Mouse (Mus musculus): ENCODE data around the gene Gipc3. TPM values are rescaled to one million over a fixed set of nuclear protein-coding genes. Genes with fewer than 3 reads are reported as not detected.

Gene Gipc3
- polyA plus RNA-seq, 2 experiments = 0.06 to 0.09 TPM

GRCm38 (mm10) chr10:81315587-81315986 is 27.5 kb downstream of the Gipc3 start:
- DNase-seq (ENCODE audit: low spot score) (no peak), ATAC-seq (ENCODE audit: low FRiP score, low read depth) (no peak)
- Histone ChIP-seq H3K27ac (replicated peaks; ENCODE audit: low read depth, low read length) (no peak overlapping the region), H3K36me3 (ENCODE audit: control insufficient read depth, insufficient read depth, low read length) (peaks cover 78% of the 10 kb centered on the region), H3K27me3 (ENCODE audit: control insufficient read depth, insufficient read depth, low read length) (no peaks in the 10 kb centered on the region), H3K4me1 (ENCODE audit: control insufficient read depth, insufficient read depth, low read length) (peaks cover 18% of the 10 kb centered on the region), H3K4me3 (replicated peaks; ENCODE audit: low read length) (no peak overlapping the region), H3K9ac (ENCODE audit: low read depth, low read length, severe bottlenecking) (no peak overlapping the region), H3K4me2 (replicated peaks; ENCODE audit: low read depth, low read length, severe bottlenecking) (no peak overlapping the region), H3K9me3 (ENCODE audit: control insufficient read depth, low read length) (no peaks in the 10 kb centered on the region)
- 93% methylated on average over 16 of the region's 16 CpGs for WGBS
- no peak for TF ChIP-seq POLR2A (IDR thresholded peaks at IDR 0.05; ENCODE audit: borderline replicate concordance, extremely low read depth, insufficient read depth, insufficient read length)

- no peak overlapping the region for H3K4me3 ChIP-seq (replicated peaks; ENCODE audit: low read length)
- peaks cover 11% of the 10 kb centered on the region for H3K4me1 ChIP-seq (ENCODE audit: control insufficient read depth, insufficient read depth, low read length)
- H3K9ac ChIP-seq (ENCODE audit: low read depth, low read length, severe bottlenecking) = no peak overlapping the region
- H3K9me3 ChIP-seq (ENCODE audit: control insufficient read depth, low read length) = no peaks in the 10 kb centered on the region
- WGBS = 78% methylated on average over 7 of the region's 7 CpGs
- peaks cover 90% of the 10 kb centered on the region for H3K36me3 ChIP-seq (ENCODE audit: control insufficient read depth, insufficient read depth, low read length)
- no peak overlapping the region for H3K4me2 ChIP-seq (replicated peaks; ENCODE audit: low read depth, low read length, severe bottlenecking)
- no peaks in the 10 kb centered on the region for H3K27me3 ChIP-seq (ENCODE audit: control insufficient read depth, insufficient read depth, low read length)
- DNase-seq (ENCODE audit: low spot score) (no peak), ATAC-seq (ENCODE audit: low FRiP score, low read depth) (no peak)
- H3K27ac ChIP-seq (replicated peaks; ENCODE audit: low read depth, low read length) = no peak overlapping the region
- TF ChIP-seq POLR2A (IDR thresholded peaks at IDR 0.05; ENCODE audit: borderline replicate concordance, extremely low read depth, insufficient read depth, insufficient read length) = no peak
These were observed 28.9 kb downstream of the Gipc3 start for GRCm38 (mm10) chr10:81314201-81314600.

- no peak for DNase-seq (ENCODE audit: low spot score)
- no peak overlapping the region for H3K4me3 ChIP-seq (replicated peaks; ENCODE audit: low read length)
- ATAC-seq (ENCODE audit: low FRiP score, low read depth) = no peak
- no peak overlapping the region for H3K4me2 ChIP-seq (replicated peaks; ENCODE audit: low read depth, low read length, severe bottlenecking)
- no peaks in the 10 kb centered on the region for H3K9me3 ChIP-seq (ENCODE audit: control insufficient read depth, low read length)
- H3K36me3 ChIP-seq (ENCODE audit: control insufficient read depth, insufficient read depth, low read length) = peaks cover 90% of the 10 kb centered on the region
- 94% methylated on average over 13 of the region's 13 CpGs for WGBS
- TF ChIP-seq POLR2A (IDR thresholded peaks at IDR 0.05; ENCODE audit: borderline replicate concordance, extremely low read depth, insufficient read depth, insufficient read length) = no peak
- no peaks in the 10 kb centered on the region for H3K27me3 ChIP-seq (ENCODE audit: control insufficient read depth, insufficient read depth, low read length)
- H3K4me1 ChIP-seq (ENCODE audit: control insufficient read depth, insufficient read depth, low read length) = peaks cover 7% of the 10 kb centered on the region
- H3K9ac ChIP-seq (ENCODE audit: low read depth, low read length, severe bottlenecking) = no peak overlapping the region
- H3K27ac ChIP-seq (replicated peaks; ENCODE audit: low read depth, low read length) = no peak overlapping the region
These were observed 29.5 kb downstream of the Gipc3 start for GRCm38 (mm10) chr10:81313581-81313980.

- ATAC-seq (ENCODE audit: low FRiP score, low read depth) = no peak
These were observed 33.5 kb downstream of the Gipc3 start for GRCm38 (mm10) chr10:81309571-81309970.

GRCm38 (mm10) chr10:81306837-81307682 is 36.0 kb downstream of the Gipc3 start:
- H3K4me2 ChIP-seq (replicated peaks; ENCODE audit: low read depth, low read length, severe bottlenecking) = no peak overlapping the region
- no peak for ATAC-seq (ENCODE audit: low FRiP score, low read depth)
- H3K9me3 ChIP-seq (ENCODE audit: control insufficient read depth, low read length) = no peaks in the 10 kb centered on the region
- no peak overlapping the region for H3K27ac ChIP-seq (replicated peaks; ENCODE audit: low read depth, low read length)
- 93% methylated on average over 21 of the region's 21 CpGs for WGBS
- H3K9ac ChIP-seq (ENCODE audit: low read depth, low read length, severe bottlenecking) = no peak overlapping the region
- H3K4me3 ChIP-seq (replicated peaks; ENCODE audit: low read length) = no peak overlapping the region
- no peaks in the 10 kb centered on the region for H3K27me3 ChIP-seq (ENCODE audit: control insufficient read depth, insufficient read depth, low read length)
- peaks cover 65% of the 10 kb centered on the region for H3K36me3 ChIP-seq (ENCODE audit: control insufficient read depth, insufficient read depth, low read length)
- no peak for TF ChIP-seq POLR2A (IDR thresholded peaks at IDR 0.05; ENCODE audit: borderline replicate concordance, extremely low read depth, insufficient read depth, insufficient read length)
- H3K4me1 ChIP-seq (ENCODE audit: control insufficient read depth, insufficient read depth, low read length) = no peaks in the 10 kb centered on the region
- no peak for DNase-seq (ENCODE audit: low spot score)

More at GRCm38 (mm10) chr10:81309571-81309970, 33.5 kb downstream of the Gipc3 start:
- DNase-seq (ENCODE audit: low spot score) = no peak
- Histone ChIP-seq H3K4me1 (ENCODE audit: control insufficient read depth, insufficient read depth, low read length) (no peaks in the 10 kb centered on the region), H3K9me3 (ENCODE audit: control insufficient read depth, low read length) (no peaks in the 10 kb centered on the region), H3K4me3 (replicated peaks; ENCODE audit: low read length) (no peak overlapping the region), H3K27me3 (ENCODE audit: control insufficient read depth, insufficient read depth, low read length) (no peaks in the 10 kb centered on the region), H3K4me2 (replicated peaks; ENCODE audit: low read depth, low read length, severe bottlenecking) (no peak overlapping the region), H3K36me3 (ENCODE audit: control insufficient read depth, insufficient read depth, low read length) (peaks cover 89% of the 10 kb centered on the region), H3K27ac (replicated peaks; ENCODE audit: low read depth, low read length) (no peak overlapping the region), H3K9ac (ENCODE audit: low read depth, low read length, severe bottlenecking) (no peak overlapping the region)
- 89% methylated on average over 5 of the region's 5 CpGs for WGBS
- TF ChIP-seq POLR2A (IDR thresholded peaks at IDR 0.05; ENCODE audit: borderline replicate concordance, extremely low read depth, insufficient read depth, insufficient read length) = no peak
